Mouse (Mus musculus) megakaryocyte-erythroid progenitor cell, adult 5-6 weeks (primary cell): ENCODE results near the gene Prl4a1. TPM values are rescaled to one million over a fixed set of nuclear protein-coding genes. Genes with fewer than 3 reads are reported as not detected.
"Not testable (repeated sequence)": the region's sequence is repeated elsewhere in the genome, so short reads cannot be mapped to it uniquely, and the experiment has no call there.

Experiments
- ATAC-seq: replicated peaks from 2 replicates; pipeline ENCODE4 v1.8.0; 2016; ENCODE audit warnings: mild to moderate bottlenecking, inconsistent platforms; ENCODE audit not compliant: severe bottlenecking, poor library complexity, low FRiP score, low TSS enrichment
- total RNA-seq, 2 experiments: library from RNA; stranded (forward) in 1 of 2; stranded (reverse) in 1 of 2; fragments of 200-1000, 215-1000 nt in 1 of 2; fragments of >200 nt in 1 of 2; fragmentation: Nextera tagmentation in 1 of 2; gene quantifications; 2 replicates each; pipeline ENCODE4 v1.2.3; 2014 to 2017

Prl4a1 gene
- not detected in 2 replicates for total RNA-seq (2014; fragmentation: Nextera tagmentation)
- not detected in 2 replicates for total RNA-seq (2017)

DNA sequence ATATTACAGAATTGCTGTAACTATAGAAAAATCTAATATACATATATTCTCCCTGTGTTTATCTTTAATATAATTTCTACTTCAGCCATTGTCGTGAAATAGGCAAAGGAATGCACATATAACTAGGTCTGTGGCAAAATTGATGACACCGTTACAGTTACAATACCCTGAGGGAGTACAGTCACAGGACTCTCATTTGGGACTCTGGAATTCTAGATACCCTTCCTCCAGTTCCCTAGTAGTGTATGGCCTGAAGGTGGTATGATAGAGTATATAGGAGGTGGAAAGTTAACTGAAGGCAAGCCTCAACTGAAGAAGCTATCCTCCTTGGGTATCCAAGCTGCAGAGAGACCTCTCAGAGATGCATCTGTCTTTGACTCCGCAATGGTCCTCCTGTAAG, at the start of gene Prl4a1:
TSS of gene Prl4a1 (plus strand) at position 301 of the 400 bp plus-strand sequence.
- ATAC-seq: no peak

DNA sequence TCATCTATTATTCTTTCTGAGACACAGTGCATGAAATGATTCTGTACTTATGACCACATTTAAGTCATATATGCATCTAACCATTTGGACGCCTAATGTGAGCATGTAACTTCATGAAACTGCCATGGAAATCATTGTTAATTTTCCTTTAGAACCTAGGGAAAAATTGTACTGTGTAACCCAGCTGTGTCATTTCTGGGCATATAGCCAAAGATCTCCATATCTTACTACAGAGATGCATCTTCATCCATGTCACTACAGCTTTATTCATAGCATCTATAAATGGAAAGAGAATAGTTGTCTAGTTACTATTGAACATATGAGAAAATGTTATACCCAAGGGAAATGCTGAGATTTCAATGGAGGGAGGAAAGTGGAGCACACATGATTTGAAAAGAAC, 43.1 kb upstream of the Prl4a1 start:
- ATAC-seq: no peak

DNA sequence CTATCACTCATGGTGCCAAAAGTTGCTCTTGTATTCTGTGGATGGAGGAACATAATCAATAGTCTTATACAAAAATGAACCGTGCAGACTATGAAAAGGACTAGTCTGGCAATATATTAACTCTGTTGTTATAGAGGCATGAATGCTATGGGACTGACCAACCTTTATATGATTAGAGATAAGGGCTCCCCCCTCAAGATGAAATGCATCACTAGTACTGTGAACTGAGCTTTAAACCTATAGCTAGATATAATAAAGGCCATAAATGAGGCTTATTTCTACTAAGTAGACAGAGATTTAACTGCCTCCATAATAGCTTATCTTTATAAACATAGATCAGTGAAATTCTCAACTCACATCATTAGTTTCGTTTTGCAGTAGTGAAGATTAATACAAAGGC, 41.7 kb upstream of the Prl4a1 start:
- not testable (repeated sequence) for ATAC-seq

DNA sequence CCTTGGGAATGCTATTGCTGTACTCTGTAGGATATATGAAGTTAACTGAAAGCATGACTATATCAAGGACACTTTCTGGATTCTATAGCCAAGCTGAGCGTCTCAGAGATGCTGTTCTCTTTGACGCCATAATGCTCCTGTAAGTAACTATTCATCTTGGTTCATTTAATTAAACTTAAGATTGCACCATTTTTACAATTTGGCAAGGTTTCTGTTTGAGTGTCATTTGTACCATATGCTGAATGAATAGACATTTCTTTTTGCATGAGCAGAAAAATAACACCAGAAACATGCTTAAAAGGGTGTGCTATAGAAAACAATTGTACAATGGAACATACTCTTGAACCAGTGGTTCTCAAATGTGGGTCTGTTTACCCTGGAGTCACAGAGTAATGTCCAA, 38.4 kb upstream of the Prl4a1 start:
- no peak for ATAC-seq

DNA sequence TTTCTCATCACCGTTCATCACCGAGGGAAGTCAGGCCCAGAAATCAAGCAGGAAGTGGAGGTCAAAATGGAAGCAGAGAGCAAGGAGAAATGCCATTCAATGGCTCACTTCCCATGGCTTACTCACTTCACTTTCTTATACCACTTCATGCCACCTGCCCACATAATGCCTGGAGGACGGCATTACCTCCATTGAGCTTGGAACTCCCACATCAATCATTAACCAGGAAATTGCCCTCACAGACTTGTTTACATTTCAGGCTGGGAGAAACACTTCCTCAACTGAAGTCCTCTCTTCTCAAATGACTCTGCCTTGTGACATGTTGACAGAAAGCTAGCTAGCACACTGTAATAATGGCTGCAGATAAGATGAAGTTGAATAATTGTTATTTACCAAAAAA, 19.5 kb upstream of the Prl4a1 start:
- ATAC-seq: not testable (repeated sequence)

DNA sequence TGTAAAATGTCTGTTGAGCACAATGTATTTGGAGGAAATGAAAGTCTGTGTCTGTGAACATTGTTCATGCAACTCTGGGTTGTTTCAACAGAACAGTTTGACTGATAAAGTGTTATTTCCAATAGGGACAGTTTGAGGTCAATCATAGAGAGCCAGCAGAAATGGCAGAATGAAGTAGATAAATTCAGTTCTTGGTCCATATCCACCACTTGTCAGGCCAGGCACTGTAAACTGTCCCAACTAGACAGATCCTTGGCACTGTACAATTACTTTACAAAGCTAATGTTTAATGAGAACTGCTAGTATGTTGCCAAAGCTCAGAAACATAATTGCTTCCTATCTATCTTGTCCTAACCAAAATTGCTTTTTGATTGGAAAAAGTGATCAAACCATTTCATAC, 13.3 kb downstream of the Prl4a1 start:
- ATAC-seq: no peak

DNA sequence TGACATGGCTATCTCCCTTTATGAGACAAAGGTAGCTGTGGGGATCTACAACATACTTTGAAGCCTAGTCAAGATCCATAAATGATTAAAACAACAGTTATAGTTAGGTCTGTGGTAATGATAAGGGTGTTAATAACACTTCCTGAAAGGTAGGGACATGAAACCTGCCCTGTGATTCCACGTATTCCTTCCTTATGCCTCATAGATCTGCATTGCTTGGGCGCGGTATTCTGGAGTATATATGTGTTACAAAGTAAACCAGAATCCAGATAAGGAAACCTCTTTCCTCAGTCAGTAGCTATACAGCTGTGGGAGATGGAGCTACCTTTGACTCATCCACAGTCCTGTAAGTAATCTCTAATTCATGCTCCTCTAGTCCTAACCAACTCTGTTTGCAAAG, 53.3 kb downstream of the Prl4a1 start:
- no peak for ATAC-seq

Other genes starting within 250 kb of the Prl4a1 start
- gene Prl7c1, start 235.4 kb upstream of the Prl4a1 start, total RNA-seq (2014; fragmentation: Nextera tagmentation): not detected in 2 replicates
- not detected in 2 replicates for gene Prl7c1, start 235.4 kb upstream of the Prl4a1 start, total RNA-seq (2017)
- not detected in 2 replicates for gene Prl2a1, start 214.6 kb upstream of the Prl4a1 start, total RNA-seq (2014; fragmentation: Nextera tagmentation)
- not detected in 2 replicates for gene Prl2a1, start 214.6 kb upstream of the Prl4a1 start, total RNA-seq (2017)
- not detected in 2 replicates for gene Prl2c1, start 166.9 kb upstream of the Prl4a1 start, total RNA-seq (2014; fragmentation: Nextera tagmentation)
- gene Prl2c1, start 166.9 kb upstream of the Prl4a1 start, total RNA-seq (2017): not detected in 2 replicates
- gene Prl5a1, start 126.3 kb downstream of the Prl4a1 start, total RNA-seq (2014; fragmentation: Nextera tagmentation): not detected in 2 replicates
- gene Prl5a1, start 126.3 kb downstream of the Prl4a1 start, total RNA-seq (2017): not detected in 2 replicates
- 46.3 and 48.1 TPM in 2 replicates for gene Gm11361, start 241.3 kb downstream of the Prl4a1 start, total RNA-seq (2014; fragmentation: Nextera tagmentation)
- 11.5 and 13.6 TPM in 2 replicates for gene Gm11361, start 241.3 kb downstream of the Prl4a1 start, total RNA-seq (2017)